Comparison of ENCODE assay signal across 8 mouse cellular contexts in genomic region chr4:129810798-129811604, GRCm38 (mm10). TPM values are rescaled to one million over a fixed set of nuclear protein-coding genes. Genes with fewer than 3 reads are reported as not detected.
DNase-seq lines count a peak whose midpoint lies in the region; ATAC-seq lines count a peak whose summit lies in the region.

Gene Ptp4a2 (plus strand): TSS chr4:129811219.

- peaks cover 5% of the 10 kb centered on the region; the same call in 1 of the 2 replicates for H3K27me3 ChIP-seq in forebrain, embryonic 16.5 days (replicated peaks; ENCODE audit: control insufficient read depth, insufficient read depth, low read length)
- H3K27me3 ChIP-seq in hindbrain, embryonic 11.5 days (ENCODE audit: control insufficient read depth, insufficient read depth, low read length), result peaks cover 2% of the 10 kb centered on the region; the same call in 1 of the 2 replicates

- H3K4me2 ChIP-seq in forebrain, embryonic 16.5 days (ENCODE audit: low read length), result peak within 1 kb of the TSS; percentile 50
- peak within 1 kb of the TSS; percentile 49 for H3K4me2 ChIP-seq in hindbrain, embryonic 11.5 days (replicated peaks; ENCODE audit: low read depth, low read length)

- no peaks in the 10 kb centered on the region for H3K9me3 ChIP-seq in forebrain, embryonic 16.5 days (ENCODE audit: control insufficient read depth, low read length)
- no peaks in the 10 kb centered on the region for H3K9me3 ChIP-seq in hindbrain, embryonic 11.5 days (ENCODE audit: control insufficient read depth, low read length)

- H3K9ac ChIP-seq in forebrain, embryonic 16.5 days (replicated peaks; ENCODE audit: low read depth, low read length), result peak within 1 kb of the TSS; percentile 49
- H3K9ac ChIP-seq in hindbrain, embryonic 11.5 days (ENCODE audit: low read depth, low read length), result peak within 1 kb of the TSS; percentile 46; the same call in 1 of the 2 replicates

- WGBS in forebrain, embryonic 16.5 days, result 19% methylated on average over 35 of the region's 35 CpGs
- WGBS in hindbrain, embryonic 11.5 days, result 21% methylated on average over 35 of the region's 35 CpGs

- H3K27ac ChIP-seq in forebrain, embryonic 16.5 days (ENCODE audit: low read length), result no peak within 1 kb of the TSS
- no peak within 1 kb of the TSS for H3K27ac ChIP-seq in hindbrain, embryonic 11.5 days (ENCODE audit: low read depth, low read length)

- peak; percentile 84 for ATAC-seq in CD4-positive, CD25-positive, alpha-beta regulatory T cell, adult 4 months
- ATAC-seq in forebrain, embryonic 16.5 days, result no peak
- ATAC-seq in hindbrain, embryonic 11.5 days (ENCODE audit: low FRiP score), result no peak

- peak; percentile 72 for DNase-seq in adrenal gland, postnatal 25 days
- DNase-seq in hindbrain, embryonic 11.5 days (ENCODE audit: low spot score), result peak; percentile 36
- DNase-seq in layer of hippocampus, postnatal 10 days (ENCODE audit: low spot score in 2 of 2), result peak in 1 of 2 experiments; percentile 38
- DNase-seq in lung, postnatal 10 days, result peak; percentile 84
- peak; percentile 66 for DNase-seq in ovary, postnatal 36 days (ENCODE audit: low spot score)
- peak; percentile 79 for DNase-seq in urinary bladder, postnatal 25 days (ENCODE audit: low spot score)

- no peaks in the 10 kb centered on the region for H3K36me3 ChIP-seq in forebrain, embryonic 16.5 days (ENCODE audit: control insufficient read depth, insufficient read depth)
- no peaks in the 10 kb centered on the region for H3K36me3 ChIP-seq in hindbrain, embryonic 11.5 days (ENCODE audit: control insufficient read depth, insufficient read depth, low read length)

- peak within 1 kb of the TSS; percentile 34 for H3K4me3 ChIP-seq in forebrain, embryonic 16.5 days (replicated peaks; ENCODE audit: low read length)
- peak within 1 kb of the TSS; percentile 21; the same call in 1 of the 2 replicates for H3K4me3 ChIP-seq in hindbrain, embryonic 11.5 days (ENCODE audit: low read depth, low read length)

- H3K4me1 ChIP-seq in forebrain, embryonic 16.5 days (replicated peaks; ENCODE audit: control insufficient read depth, insufficient read depth, low read length), result peaks cover 5% of the 10 kb centered on the region
- H3K4me1 ChIP-seq in hindbrain, embryonic 11.5 days (replicated peaks; ENCODE audit: control insufficient read depth, insufficient read depth, low read length), result no peaks in the 10 kb centered on the region; the same call in 1 of the 2 replicates

RNA-seq across cellular contexts. Expression of gene Ptp4a2, which starts in this region (rescaled TPM):
- 1,000 to 10,000 TPM; 1,309 to 1,442 TPM for polyA plus RNA-seq in CD4-positive, CD25-positive, alpha-beta regulatory T cell, adult 4 months (2017; shearing (Covaris generic))
- total RNA-seq in adrenal gland, postnatal 25 days (2021), result 401 TPM in 2 replicates
- polyA plus RNA-seq in forebrain, embryonic 16.5 days (2015; fragmentation: Nextera tagmentation; extraction: Ambion mirVana), result 278 and 316 TPM in 2 replicates
- polyA plus RNA-seq in hindbrain, embryonic 11.5 days (2014; fragmentation: Nextera tagmentation; extraction: Ambion mirVana), result 307 and 318 TPM in 2 replicates
- total RNA-seq in layer of hippocampus, postnatal 10 days (2021), result 100 to 1,000 TPM; 125 to 136 TPM
